15 mouse cellular contexts compared by ENCODE assay signal in genomic region chr11:70435476-70435875, GRCm38 (mm10). TPM values are rescaled to one million over a fixed set of nuclear protein-coding genes. Genes with fewer than 3 reads are reported as not detected.
DNase-seq lines count a peak whose midpoint lies in the region; ATAC-seq lines count a peak whose summit lies in the region.
"Had no signal": no experiment of that assay in that cellular context is flagged by ENCODE, and none has a peak within 500 bp of the region (broad histone marks: within the 10 kb centered on the region; RNA-seq: fewer than 3 reads in every experiment).

No protein-coding gene starts in this region.

- WGBS in embryonic facial prominence, embryonic 12.5 days: 76% methylated on average over 5 of the region's 5 CpGs
- 69% methylated on average over 5 of the region's 5 CpGs for WGBS in embryonic facial prominence, embryonic 10.5 days

- peaks cover 15% of the 10 kb centered on the region for H3K4me1 ChIP-seq in embryonic facial prominence, embryonic 12.5 days
- H3K4me1 ChIP-seq in embryonic facial prominence, embryonic 10.5 days: peaks cover 47% of the 10 kb centered on the region
- H3K4me1 ChIP-seq in megakaryocyte, embryonic 14.5 days: peaks cover 88% of the 10 kb centered on the region

- H3K27me3 ChIP-seq in embryonic facial prominence, embryonic 12.5 days: no peaks in the 10 kb centered on the region
- no peaks in the 10 kb centered on the region for H3K27me3 ChIP-seq in embryonic facial prominence, embryonic 10.5 days (replicated peaks; ENCODE audit: low read depth, poor library complexity, severe bottlenecking)
- no peaks in the 10 kb centered on the region for H3K27me3 ChIP-seq in megakaryocyte, embryonic 14.5 days (replicated peaks)
- H3K27me3 ChIP-seq: kidney, embryonic 15.5 days had no signal

- H3K27ac ChIP-seq in embryonic facial prominence, embryonic 12.5 days: no peak overlapping the region
- H3K27ac ChIP-seq in embryonic facial prominence, embryonic 10.5 days (replicated peaks): no peak overlapping the region
- H3K27ac ChIP-seq: kidney, embryonic 15.5 days had no signal

- H3K36me3 ChIP-seq in embryonic facial prominence, embryonic 12.5 days: peaks cover 45% of the 10 kb centered on the region
- peaks cover 54% of the 10 kb centered on the region for H3K36me3 ChIP-seq in embryonic facial prominence, embryonic 10.5 days (replicated peaks)
- H3K36me3 ChIP-seq in megakaryocyte, embryonic 14.5 days (replicated peaks; ENCODE audit: low read length): peaks cover 65% of the 10 kb centered on the region

- 0 out of 2 replicates have a peak overlapping the region, but pooled peaks have one; percentile 15 for H3K9ac ChIP-seq in embryonic facial prominence, embryonic 12.5 days
- H3K9ac ChIP-seq: kidney, embryonic 15.5 days; lung, embryonic 14.5 days had no signal

- H3K4me3 ChIP-seq in embryonic facial prominence, embryonic 12.5 days: no peak overlapping the region
- H3K4me3 ChIP-seq in embryonic facial prominence, embryonic 10.5 days: no peak overlapping the region
- H3K4me3 ChIP-seq in megakaryocyte, embryonic 14.5 days (replicated peaks): peak overlapping the region; percentile 92
- H3K4me3 ChIP-seq: kidney, embryonic 15.5 days had no signal

- no peak for DNase-seq in embryonic facial prominence, embryonic 10.5 days (ENCODE audit: low spot score)
- DNase-seq in thymus, postnatal 0 days (ENCODE audit: low spot score): peak; percentile 84
- no peak for DNase-seq in adrenal gland, adult (ENCODE audit: inconsistent age in 2 of 2, low spot score in 1 of 2)
- DNase-seq in ovary, postnatal 14 days (ENCODE audit: low spot score): no peak
- DNase-seq: adrenal gland, adult 8-10 months; cerebellum, adult 18-20 months; gastrocnemius, postnatal 25 days; heart, postnatal 10 days; lung, embryonic 14.5 days had no signal

- no peak for ATAC-seq in embryonic facial prominence, embryonic 12.5 days (ENCODE audit: insufficient number of reproducible peaks, insufficient read depth, low FRiP score, low TSS enrichment)
- ATAC-seq in megakaryocyte, adult 5-6 weeks (ENCODE audit: poor library complexity, severe bottlenecking): no peak
- ATAC-seq in inflammation-experienced regulatory T-cells, adult 6 months: peak; percentile 20
- ATAC-seq: forebrain, embryonic 14.5 days had no signal

- no peaks in the 10 kb centered on the region for H3K9me3 ChIP-seq in embryonic facial prominence, embryonic 12.5 days
- H3K9me3 ChIP-seq in embryonic facial prominence, embryonic 10.5 days: no peaks in the 10 kb centered on the region
- H3K9me3 ChIP-seq in megakaryocyte, embryonic 14.5 days: no peaks in the 10 kb centered on the region
- H3K9me3 ChIP-seq: kidney, embryonic 15.5 days had no signal

- no peak overlapping the region for H3K4me2 ChIP-seq in embryonic facial prominence, embryonic 12.5 days (replicated peaks)
- H3K4me2 ChIP-seq: kidney, embryonic 15.5 days; lung, embryonic 14.5 days had no signal

RNA-seq across cellular contexts. Expression of gene Arrb2, which starts 3.0 kb away (rescaled TPM):
- 21.7 and 23.7 TPM in 2 replicates for polyA plus RNA-seq in embryonic facial prominence, embryonic 12.5 days (2016; fragmentation: Nextera tagmentation; extraction: Ambion mirVana)
- 28.4 and 29.4 TPM in 2 replicates for polyA plus RNA-seq in embryonic facial prominence, embryonic 10.5 days (2016; fragmentation: Nextera tagmentation; extraction: Ambion mirVana)
- 1,596 and 3,155 TPM in 2 replicates for polyA plus RNA-seq in megakaryocyte, embryonic 14.5 days (2012; ENCODE audit: insufficient read depth, low replicate concordance)
- 140 and 157 TPM in 2 replicates for total RNA-seq in megakaryocyte, adult 5-6 weeks (2015)
- 125 and 141 TPM in 2 replicates for total RNA-seq in megakaryocyte, adult 5-6 weeks (2017)
- 100 to 1,000 TPM in 2 of 3 experiments, 10 to 100 TPM in 1; 50.6 to 129 (median 119) TPM for polyA plus RNA-seq in inflammation-experienced regulatory T-cells, adult 6 months (2017; shearing (Covaris generic))
- polyA plus RNA-seq in thymus, postnatal 0 days (2015; fragmentation: Nextera tagmentation; extraction: Ambion mirVana): 38.8 and 38.9 TPM in 2 replicates

RNA-seq across cellular contexts. Expression of gene Med11, which starts 16.2 kb away (rescaled TPM):
- 41.4 and 44.5 TPM in 2 replicates for polyA plus RNA-seq in embryonic facial prominence, embryonic 12.5 days (2016; fragmentation: Nextera tagmentation; extraction: Ambion mirVana)
- 44.1 TPM in 2 replicates for polyA plus RNA-seq in embryonic facial prominence, embryonic 10.5 days (2016; fragmentation: Nextera tagmentation; extraction: Ambion mirVana)
- 47.7 and 52.0 TPM in 2 replicates for polyA plus RNA-seq in megakaryocyte, embryonic 14.5 days (2012; ENCODE audit: insufficient read depth, low replicate concordance)
- total RNA-seq in megakaryocyte, adult 5-6 weeks (2015): 42.2 and 64.0 TPM in 2 replicates
- 47.8 and 55.3 TPM in 2 replicates for total RNA-seq in megakaryocyte, adult 5-6 weeks (2017)
- 10 to 100 TPM; 76.7 to 81.3 (median 80.3) TPM for polyA plus RNA-seq in inflammation-experienced regulatory T-cells, adult 6 months (2017; shearing (Covaris generic))
- polyA plus RNA-seq in thymus, postnatal 0 days (2015; fragmentation: Nextera tagmentation; extraction: Ambion mirVana): 47.5 and 47.6 TPM in 2 replicates

RNA-seq across cellular contexts. Expression of gene Zmynd15, which starts 23.8 kb away (rescaled TPM):
- polyA plus RNA-seq in embryonic facial prominence, embryonic 12.5 days (2016; fragmentation: Nextera tagmentation; extraction: Ambion mirVana): 0.27 and 0.46 TPM in 2 replicates
- polyA plus RNA-seq in embryonic facial prominence, embryonic 10.5 days (2016; fragmentation: Nextera tagmentation; extraction: Ambion mirVana): 0.16 and 0.45 TPM in 2 replicates
- 2.1 and 3.6 TPM in 2 replicates for polyA plus RNA-seq in megakaryocyte, embryonic 14.5 days (2012; ENCODE audit: insufficient read depth, low replicate concordance)
- 0.13 TPM in 1 of 2 replicates, not detected in the other for total RNA-seq in megakaryocyte, adult 5-6 weeks (2015)
- total RNA-seq in megakaryocyte, adult 5-6 weeks (2017): 0.04 TPM in 1 of 2 replicates, not detected in the other
- polyA plus RNA-seq in inflammation-experienced regulatory T-cells, adult 6 months (2017; shearing (Covaris generic)): not detected
- polyA plus RNA-seq in thymus, postnatal 0 days (2015; fragmentation: Nextera tagmentation; extraction: Ambion mirVana): 4.8 and 5.1 TPM in 2 replicates

RNA-seq across cellular contexts. Expression of gene Cxcl16, which starts 24.3 kb away (rescaled TPM):
- 1.4 and 2.2 TPM in 2 replicates for polyA plus RNA-seq in embryonic facial prominence, embryonic 12.5 days (2016; fragmentation: Nextera tagmentation; extraction: Ambion mirVana)
- polyA plus RNA-seq in embryonic facial prominence, embryonic 10.5 days (2016; fragmentation: Nextera tagmentation; extraction: Ambion mirVana): 0.39 and 0.65 TPM in 2 replicates
- 1.4 and 23.1 TPM in 2 replicates for polyA plus RNA-seq in megakaryocyte, embryonic 14.5 days (2012; ENCODE audit: insufficient read depth, low replicate concordance)
- total RNA-seq in megakaryocyte, adult 5-6 weeks (2015): 0.84 and 1.9 TPM in 2 replicates
- 1.2 and 1.7 TPM in 2 replicates for total RNA-seq in megakaryocyte, adult 5-6 weeks (2017)
- polyA plus RNA-seq in inflammation-experienced regulatory T-cells, adult 6 months (2017; shearing (Covaris generic)): under 1 TPM; 0.62 to 0.85 (median 0.72) TPM
- polyA plus RNA-seq in thymus, postnatal 0 days (2015; fragmentation: Nextera tagmentation; extraction: Ambion mirVana): 34.2 and 35.1 TPM in 2 replicates

RNA-seq across cellular contexts. Expression of gene Pelp1, which starts 25.6 kb away (rescaled TPM):
- polyA plus RNA-seq in embryonic facial prominence, embryonic 12.5 days (2016; fragmentation: Nextera tagmentation; extraction: Ambion mirVana): 41.9 and 46.4 TPM in 2 replicates
- polyA plus RNA-seq in embryonic facial prominence, embryonic 10.5 days (2016; fragmentation: Nextera tagmentation; extraction: Ambion mirVana): 60.7 and 62.0 TPM in 2 replicates
- polyA plus RNA-seq in megakaryocyte, embryonic 14.5 days (2012; ENCODE audit: insufficient read depth, low replicate concordance): 30.9 and 36.1 TPM in 2 replicates
- total RNA-seq in megakaryocyte, adult 5-6 weeks (2015): 12.1 and 13.2 TPM in 2 replicates
- 5.8 and 7.4 TPM in 2 replicates for total RNA-seq in megakaryocyte, adult 5-6 weeks (2017)
- 1 to 10 TPM; 5.2 to 7.3 (median 6.5) TPM for polyA plus RNA-seq in inflammation-experienced regulatory T-cells, adult 6 months (2017; shearing (Covaris generic))
- 17.0 and 18.4 TPM in 2 replicates for polyA plus RNA-seq in thymus, postnatal 0 days (2015; fragmentation: Nextera tagmentation; extraction: Ambion mirVana)

Comparison
In these comparisons a context has a peak if more than half of its experiments do, and no peak if none do; other contexts are left out.
1. RNA of gene Arrb2, which starts 3.0 kb away (polyA plus RNA-seq): 1,596 to 3,155 TPM in megakaryocyte, embryonic 14.5 days; 50.6 to 129 TPM in inflammation-experienced regulatory T-cells, adult 6 months, 38.8 to 38.9 TPM in thymus, postnatal 0 days, 28.4 to 29.4 TPM in embryonic facial prominence, embryonic 10.5 days and 21.7 to 23.7 TPM in embryonic facial prominence, embryonic 12.5 days; every median in the first group is over 10 times any median in the second.